Mouse (Mus musculus) kidney, adult 2 months (tissue): ENCODE data around the gene Bpifb5. TPM values are rescaled to one million over a fixed set of nuclear protein-coding genes. Genes with fewer than 3 reads are reported as not detected.

Experiments
- polyA plus RNA-seq: library from polyadenylated mRNA; depleted of rRNA; stranded (reverse); fragments of >200 nt; gene quantifications from 2 replicates; pipeline ENCODE4 v1.2.3, GENCODE M21; 2012; rRNA removed

The Bpifb5 gene
- polyA plus RNA-seq, 1 experiment: 0.16 TPM

Other genes with a start within 250 kb of the Bpifb5 start
- gene Bpifa6, start 248.8 kb upstream of the Bpifb5 start, polyA plus RNA-seq: not detected in 2 replicates
- gene Bpifa2, start 215.5 kb upstream of the Bpifb5 start, polyA plus RNA-seq: not detected in 2 replicates
- gene Bpifa3, start 93.4 kb upstream of the Bpifb5 start, polyA plus RNA-seq: not detected in 2 replicates
- gene Bpifa1, start 80.9 kb upstream of the Bpifb5 start, polyA plus RNA-seq: not detected in 2 replicates
- gene Bpifa5, start 61.1 kb upstream of the Bpifb5 start, polyA plus RNA-seq: not detected in 2 replicates
- gene Bpifb1, start 32.9 kb upstream of the Bpifb5 start, polyA plus RNA-seq: not detected in 2 replicates
- gene Bpifb9a, start 34.1 kb downstream of the Bpifb5 start, polyA plus RNA-seq: not detected in 2 replicates
- not detected in 2 replicates for gene Bpifb9b, start 83.5 kb downstream of the Bpifb5 start, polyA plus RNA-seq
- 17.1 and 19.0 TPM in 2 replicates for gene Cdk5rap1, start 149.3 kb downstream of the Bpifb5 start, polyA plus RNA-seq
- gene Snta1, start 184.4 kb downstream of the Bpifb5 start, polyA plus RNA-seq: 60.5 and 63.4 TPM in 2 replicates
- gene Cbfa2t2, start 212.7 kb downstream of the Bpifb5 start, polyA plus RNA-seq: 11.7 and 11.8 TPM in 2 replicates